Mouse (Mus musculus) thymus, adult 2 months (tissue): ENCODE results near the gene Jup.

Experiments
- CTCF ChIP-seq: fragments of 200-500 bp; IDR thresholded peaks from 2 replicates; pipeline ENCODE4 v1.5.1; 2012; ENCODE audit warnings: mild to moderate bottlenecking, control low read depth, low read length, moderate library complexity, borderline replicate concordance; ENCODE audit not compliant: control insufficient read depth, poor library complexity, insufficient read depth; ENCODE audit errors: extremely low read depth
- POLR2A ChIP-seq: fragments of 200-500 bp; IDR thresholded peaks from 2 replicates; pipeline ENCODE4 v1.6.1; 2012; ENCODE audit warnings: mild to moderate bottlenecking, low read length, control low read depth, moderate library complexity; ENCODE audit not compliant: control insufficient read depth, poor library complexity, insufficient read depth; ENCODE audit errors: extremely low read depth

GRCm38 (mm10) chr11:100428612-100429199 lies 31.1 kb upstream of the Jup start:
- no peak for TF ChIP-seq CTCF
- no peak for TF ChIP-seq POLR2A
